Mouse (Mus musculus): Measurements from ENCODE around the gene Trappc3.

GRCm38 (mm10) chr4:126286492-126286891 lies 24.4 kb downstream of the Trappc3 start, which contains the start of gene Col8a2:
- TF ChIP-seq GATA1 (IDR thresholded peaks at IDR 0.05; ENCODE audit: borderline replicate concordance, low read length) (no peak), FLI1 (IDR thresholded peaks at IDR 0.05; ENCODE audit: low read length) (no peak)

All from megakaryocyte, embryonic 14.5 days (primary cell).